Mouse (Mus musculus): ENCODE data around the gene Tom1l2.

- no peak for TF ChIP-seq CTCF (IDR thresholded peaks at IDR 0.05)
- TF ChIP-seq EP300 (IDR thresholded peaks at IDR 0.05), result no peak
These were observed 95.0 kb downstream of the Tom1l2 start for GRCm38 (mm10) chr11:60257696-60258095.
